Mouse (Mus musculus) embryonic facial prominence, embryonic 12.5 days (tissue): ENCODE measurements around the gene Tnrc6c. TPM values are rescaled to one million over a fixed set of nuclear protein-coding genes. Genes with fewer than 3 reads are reported as not detected.
A peak's percentile ranks its signal among the peaks of the same experiment; 100 is the strongest.

Experiments used
- ATAC-seq: fragments of 200-750 bp; cut with Nextera tagmentation; 2 replicates; pipeline ENCODE4 v1.8.0; 2017; ENCODE audit not compliant: insufficient number of reproducible peaks, insufficient read depth, low FRiP score, low TSS enrichment
- H3K27ac ChIP-seq: fragments of 300-500 bp; sonication (generic); 2 replicates; pipeline ENCODE4 v1.5.1; 2016; ENCODE audit warnings: mild to moderate bottlenecking
- H3K27me3 ChIP-seq: fragments of 300-500 bp; sonication (generic); 2 replicates; pipeline ENCODE4 v1.6.1; 2016; ENCODE audit warnings: mild to moderate bottlenecking, moderate library complexity
- H3K36me3 ChIP-seq: fragments of 300-500 bp; sonication (generic); 2 replicates; pipeline ENCODE4 v1.6.1; 2016; ENCODE audit warnings: mild to moderate bottlenecking
- H3K4me1 ChIP-seq: fragments of 300-500 bp; sonication (generic); 2 replicates; pipeline ENCODE4 v1.6.1; 2016
- H3K4me2 ChIP-seq: fragments of 300-500 bp; sonication (generic); replicated peaks from 2 replicates; pipeline ENCODE4 v1.6.1; 2016; ENCODE audit warnings: mild to moderate bottlenecking, moderate library complexity
- H3K4me3 ChIP-seq: fragments of 300-500 bp; sonication (generic); 2 replicates; pipeline ENCODE4 v1.5.1; 2016; ENCODE audit warnings: mild to moderate bottlenecking
- H3K9ac ChIP-seq: fragments of 300-500 bp; sonication (generic); 2 replicates; pipeline ENCODE4 v1.6.1; 2016; ENCODE audit warnings: mild to moderate bottlenecking, moderate library complexity
- H3K9me3 ChIP-seq: fragments of 300-500 bp; sonication (generic); 2 replicates; pipeline ENCODE4 v1.6.1; 2016; ENCODE audit warnings: mild to moderate bottlenecking, moderate library complexity
- WGBS: fragments of 180-500 bp; shearing (Covaris S2); methylation state at CpG from one replicate; pipeline ENCODE4 v1.1.7; 2016; 5-methylcytosine and 5-hydroxymethylcytosine counted together
- polyA plus RNA-seq: library from polyadenylated mRNA; unstranded; fragments of >200 nt; fragmentation: Nextera tagmentation; extraction: Ambion mirVana; gene quantifications from 2 replicates; pipeline ENCODE4 v1.2.1, GENCODE M21; 2016

The Tnrc6c gene
- polyA plus RNA-seq, 1 experiment from 2014 or later, result 23.9 TPM

GRCm38 (mm10) chr11:117777111-117777510 is 123.0 kb downstream of the Tnrc6c start:
- H3K27me3 ChIP-seq, result peaks cover 8% of the 10 kb centered on the region
- H3K4me2 ChIP-seq, result no peak overlapping the region
- 84% methylated on average over 5 of the region's 5 CpGs for WGBS
- no peak overlapping the region for H3K4me3 ChIP-seq
- peaks cover 10% of the 10 kb centered on the region; the same call in 1 of the 2 replicates for H3K36me3 ChIP-seq
- no peaks in the 10 kb centered on the region for H3K9me3 ChIP-seq
- ATAC-seq, result no peak
- peaks cover 30% of the 10 kb centered on the region for H3K4me1 ChIP-seq
- H3K9ac ChIP-seq, result no peak overlapping the region
- no peak overlapping the region for H3K27ac ChIP-seq

GRCm38 (mm10) chr11:117778031-117778430 is 123.9 kb downstream of the Tnrc6c start:
- Histone ChIP-seq H3K27ac (no peak overlapping the region), H3K36me3 (peaks cover 5% of the 10 kb centered on the region; the same call in 1 of the 2 replicates), H3K27me3 (peaks cover 17% of the 10 kb centered on the region), H3K9ac (no peak overlapping the region), H3K4me2 (no peak overlapping the region), H3K4me3 (no peak overlapping the region), H3K4me1 (peaks cover 34% of the 10 kb centered on the region), H3K9me3 (no peaks in the 10 kb centered on the region)
- 92% methylated on average over 11 of the region's 11 CpGs for WGBS
- ATAC-seq, result no peak

GRCm38 (mm10) chr11:117778851-117779433 is 124.9 kb downstream of the Tnrc6c start:
- Histone ChIP-seq H3K9ac (peak overlapping the region; percentile 54; the same call in 1 of the 2 replicates), H3K4me1 (peaks cover 41% of the 10 kb centered on the region), H3K4me3 (peak overlapping the region; percentile 44), H3K36me3 (0 out of 2 replicates have a peak, but pooled peaks cover 4% of the 10 kb centered on the region), H3K27ac (peak overlapping the region; percentile 64), H3K4me2 (peak overlapping the region; percentile 84), H3K27me3 (peaks cover 26% of the 10 kb centered on the region), H3K9me3 (no peaks in the 10 kb centered on the region)
- WGBS, result 46% methylated on average over 12 of the region's 12 CpGs
- no peak; the same call in 1 of the 2 replicates for ATAC-seq

GRCm38 (mm10) chr11:117779434-117780198 is 125.5 kb downstream of the Tnrc6c start:
- no peak for ATAC-seq
- peak overlapping the region; percentile 54 for H3K9ac ChIP-seq
- 0 out of 2 replicates have a peak, but pooled peaks cover 4% of the 10 kb centered on the region for H3K36me3 ChIP-seq
- peak overlapping the region; percentile 44 for H3K4me3 ChIP-seq
- peak overlapping the region; percentile 84 for H3K4me2 ChIP-seq
- peak overlapping the region; percentile 64 for H3K27ac ChIP-seq
- H3K27me3 ChIP-seq, result peaks cover 28% of the 10 kb centered on the region
- H3K9me3 ChIP-seq, result no peaks in the 10 kb centered on the region
- H3K4me1 ChIP-seq, result peaks cover 41% of the 10 kb centered on the region
- WGBS, result 3% methylated on average over 38 of the region's 38 CpGs

GRCm38 (mm10) chr11:117780199-117780515 is 126.1 kb downstream of the Tnrc6c start:
- H3K27ac ChIP-seq, result peak overlapping the region; percentile 64
- H3K27me3 ChIP-seq, result peaks cover 28% of the 10 kb centered on the region
- ATAC-seq, result no peak
- H3K9ac ChIP-seq, result peak overlapping the region; percentile 54
- H3K4me2 ChIP-seq, result peak overlapping the region; percentile 84
- 0 out of 2 replicates have a peak, but pooled peaks cover 4% of the 10 kb centered on the region for H3K36me3 ChIP-seq
- under 1% methylated on average over 17 of the region's 17 CpGs for WGBS
- H3K4me3 ChIP-seq, result peak overlapping the region; percentile 44
- H3K4me1 ChIP-seq, result peaks cover 41% of the 10 kb centered on the region
- no peaks in the 10 kb centered on the region for H3K9me3 ChIP-seq

- 2% methylated on average over 19 of the region's 19 CpGs for WGBS
- Histone ChIP-seq H3K9me3 (no peaks in the 10 kb centered on the region), H3K9ac (peak overlapping the region; percentile 54; the same call in 1 of the 2 replicates), H3K27me3 (peaks cover 28% of the 10 kb centered on the region), H3K4me3 (peak overlapping the region; percentile 44), H3K27ac (peak overlapping the region; percentile 48; the same call in 1 of the 2 replicates), H3K4me1 (peaks cover 41% of the 10 kb centered on the region), H3K36me3 (0 out of 2 replicates have a peak, but pooled peaks cover 4% of the 10 kb centered on the region), H3K4me2 (peak overlapping the region; percentile 84)
- peak; percentile 74 for ATAC-seq
Measured at GRCm38 (mm10) chr11:117780582-117781111, 126.6 kb downstream of the Tnrc6c start.

GRCm38 (mm10) chr11:117781199-117781821 is 127.2 kb downstream of the Tnrc6c start:
- Histone ChIP-seq H3K27ac (peak overlapping the region; percentile 48), H3K4me1 (peaks cover 41% of the 10 kb centered on the region), H3K4me2 (peak overlapping the region; percentile 84), H3K9me3 (no peaks in the 10 kb centered on the region), H3K4me3 (0 out of 2 replicates have a peak overlapping the region, but pooled peaks have one; percentile 44), H3K9ac (no peak overlapping the region), H3K36me3 (0 out of 2 replicates have a peak, but pooled peaks cover 4% of the 10 kb centered on the region), H3K27me3 (peaks cover 28% of the 10 kb centered on the region)
- ATAC-seq, result no peak
- 18% methylated on average over 18 of the region's 18 CpGs for WGBS

GRCm38 (mm10) chr11:117781993-117782704 is 128.1 kb downstream of the Tnrc6c start, which contains the start of the genes Tmc8 and Tmc6:
Gene Tmc8, plus strand, starts transcription at chr11:117782076.
Gene Tmc6, minus strand, starts transcription at chr11:117782198.
- 0 out of 2 replicates have a peak, but pooled peaks cover 4% of the 10 kb centered on the region for H3K36me3 ChIP-seq
- peaks cover 41% of the 10 kb centered on the region for H3K4me1 ChIP-seq
- 40% methylated on average over 24 of the region's 24 CpGs for WGBS
- H3K27ac ChIP-seq, result peak within 1 kb of the TSS; percentile 58
- peak within 1 kb of the TSS; percentile 84 for H3K4me2 ChIP-seq
- peak within 1 kb of the TSS; percentile 44 for H3K4me3 ChIP-seq
- ATAC-seq, result no peak
- no peaks in the 10 kb centered on the region for H3K9me3 ChIP-seq
- peaks cover 28% of the 10 kb centered on the region for H3K27me3 ChIP-seq
- H3K9ac ChIP-seq, result peak within 1 kb of the TSS; percentile 29; the same call in 1 of the 2 replicates

GRCm38 (mm10) chr11:117782705-117783034 is 128.6 kb downstream of the Tnrc6c start:
- Histone ChIP-seq H3K27me3 (peaks cover 28% of the 10 kb centered on the region), H3K36me3 (no peaks in the 10 kb centered on the region), H3K27ac (peak overlapping the region; percentile 58; the same call in 1 of the 2 replicates), H3K4me1 (peaks cover 41% of the 10 kb centered on the region), H3K4me3 (peak overlapping the region; percentile 30), H3K9me3 (no peaks in the 10 kb centered on the region), H3K9ac (peak overlapping the region; percentile 29; the same call in 1 of the 2 replicates), H3K4me2 (peak overlapping the region; percentile 55)
- ATAC-seq, result no peak
- WGBS, result 45% methylated on average over 9 of the region's 9 CpGs

GRCm38 (mm10) chr11:117783089-117783488 is 129.0 kb downstream of the Tnrc6c start:
- Histone ChIP-seq H3K4me3 (peak overlapping the region; percentile 30), H3K27ac (peak overlapping the region; percentile 58; the same call in 1 of the 2 replicates), H3K9me3 (no peaks in the 10 kb centered on the region), H3K4me1 (peaks cover 41% of the 10 kb centered on the region), H3K27me3 (peaks cover 28% of the 10 kb centered on the region), H3K36me3 (no peaks in the 10 kb centered on the region), H3K9ac (peak overlapping the region; percentile 29), H3K4me2 (peak overlapping the region; percentile 55)
- no peak for ATAC-seq
- WGBS, result 4% methylated on average over 31 of the region's 31 CpGs
